Mouse (Mus musculus) MEL-GATA-1-ER (cell line): ENCODE measurements around the gene Gm20878.
"Not testable (repeated sequence)": the region's sequence is repeated elsewhere in the genome, so short reads cannot be mapped to it uniquely, and the experiment has no call there.

Experiments
- DNase-seq: peaks from one replicate; pipeline ENCODE4 v3.0.0-alpha.2; 2012; ENCODE audit warnings: low read depth; ENCODE audit errors: extremely low read depth

Gene Gm20878

DNA sequence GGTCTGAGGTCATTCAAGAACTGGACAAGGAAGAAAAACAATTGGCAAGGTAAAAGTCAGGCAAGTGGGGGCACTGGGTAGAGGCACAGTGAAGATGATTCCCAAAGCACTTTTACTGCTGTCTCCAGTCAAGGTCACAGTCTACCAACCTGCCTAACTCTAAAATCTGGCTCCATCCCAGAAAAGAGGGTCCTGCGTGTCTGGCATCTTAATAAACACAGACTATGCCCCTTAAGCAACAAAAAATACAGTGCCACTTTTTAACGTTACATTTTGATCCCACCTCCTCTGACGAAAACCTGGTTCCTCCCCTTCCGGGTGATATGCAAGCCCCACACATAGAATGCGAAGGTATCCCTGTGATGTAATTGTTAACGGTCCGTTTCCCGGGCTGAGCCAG is at the start of gene Gm20878:
Gm20878 (plus strand) TSS at position 301 of the 400 bp plus-strand sequence.
- DNase-seq = not testable (repeated sequence)

DNA sequence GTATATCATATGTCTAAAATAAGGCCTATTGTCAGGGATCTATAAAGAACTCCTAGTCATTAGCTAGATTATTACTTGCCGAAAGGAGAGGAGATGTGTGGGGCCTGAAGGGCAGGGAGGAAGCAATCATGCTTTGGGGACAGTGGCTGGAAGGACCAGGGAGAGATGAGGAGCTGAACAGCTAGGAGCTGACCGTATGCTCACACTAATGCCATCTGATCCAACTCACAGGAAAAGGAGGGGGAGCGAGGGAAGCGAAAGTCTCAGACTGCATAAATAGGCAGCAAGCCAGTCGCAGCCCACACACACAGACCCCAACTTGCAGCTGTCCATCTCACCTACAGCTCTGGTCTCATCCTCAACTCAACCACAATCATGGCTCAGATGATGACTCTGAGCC is 38.1 kb upstream of the Gm20878 start, which contains the start of gene Gm21541:
Gm21541 (plus strand) TSS at position 301 of the 400 bp plus-strand sequence.
- DNase-seq = not testable (repeated sequence)

- DNase-seq = not testable (repeated sequence)
These were observed 24.4 kb downstream of the Gm20878 start, which contains the start of gene Fam205a4 for GRCm38 (mm10) chr4:41965758-41966157. Gene Fam205a4, plus strand, starts transcription at chr4:41966058.
